ENCODE assay signal across 12 mouse cellular contexts in genomic region chr16:22795497-22795896, GRCm38 (mm10). TPM values are rescaled to one million over a fixed set of nuclear protein-coding genes. Genes with fewer than 3 reads are reported as not detected.
A peak's percentile ranks its signal among the peaks of the same experiment; 100 is the strongest.
DNase-seq lines count a peak whose midpoint lies in the region; ATAC-seq and TF ChIP-seq lines count a peak whose summit lies in the region.
"Had no signal": no experiment of that assay in that cellular context is flagged by ENCODE, and none has a peak within 500 bp of the region (broad histone marks: within the 10 kb centered on the region; RNA-seq: fewer than 3 reads in every experiment).

No protein-coding gene starts in this region.

- no peaks in the 10 kb centered on the region for H3K36me3 ChIP-seq in heart, embryonic 12.5 days
- no peaks in the 10 kb centered on the region for H3K36me3 ChIP-seq in midbrain, embryonic 10.5 days
- no peaks in the 10 kb centered on the region for H3K36me3 ChIP-seq in midbrain, embryonic 15.5 days (replicated peaks)
- H3K36me3 ChIP-seq: G1E; heart, embryonic 13.5 days had no signal

- H3K27me3 ChIP-seq in heart, embryonic 12.5 days (replicated peaks): peaks cover 6% of the 10 kb centered on the region; the same call in 1 of the 2 replicates
- peaks cover 88% of the 10 kb centered on the region for H3K27me3 ChIP-seq in midbrain, embryonic 10.5 days (ENCODE audit: low read depth, poor library complexity, severe bottlenecking)
- peaks cover 32% of the 10 kb centered on the region for H3K27me3 ChIP-seq in midbrain, embryonic 15.5 days (replicated peaks)

- H3K9me3 ChIP-seq in heart, embryonic 12.5 days (replicated peaks): no peaks in the 10 kb centered on the region
- H3K9me3 ChIP-seq in midbrain, embryonic 10.5 days (replicated peaks): no peaks in the 10 kb centered on the region
- H3K9me3 ChIP-seq in midbrain, embryonic 15.5 days: no peaks in the 10 kb centered on the region
- H3K9me3 ChIP-seq: G1E; heart, embryonic 13.5 days had no signal

- 76% methylated on average over 3 of the region's 3 CpGs for WGBS in heart, embryonic 12.5 days
- 65% methylated on average over 3 of the region's 3 CpGs for WGBS in midbrain, embryonic 10.5 days
- WGBS in midbrain, embryonic 15.5 days: 45% methylated on average over 3 of the region's 3 CpGs

- TF ChIP-seq CTCF in cortical plate, adult 2 months (IDR thresholded peaks at IDR 0.05; ENCODE audit: extremely low read depth, insufficient read depth, low read length): peak; percentile 17; the same call in 1 of the 2 replicates

- peaks cover 7% of the 10 kb centered on the region; the same call in 1 of the 2 replicates for H3K4me1 ChIP-seq in heart, embryonic 12.5 days (replicated peaks)
- H3K4me1 ChIP-seq in midbrain, embryonic 10.5 days: peaks cover 37% of the 10 kb centered on the region
- H3K4me1 ChIP-seq in midbrain, embryonic 15.5 days: peaks cover 4% of the 10 kb centered on the region; the same call in 1 of the 2 replicates
- H3K4me1 ChIP-seq in cortical plate, adult 2 months (ENCODE audit: control insufficient read depth, insufficient read depth, low read length): no peaks in the 10 kb centered on the region
- H3K4me1 ChIP-seq: heart, embryonic 13.5 days had no signal

- peak; percentile 7 to 21 for DNase-seq in heart, adult 18-20 months
- DNase-seq in midbrain, embryonic 10.5 days (ENCODE audit: low spot score): peak; percentile 39
- peak; percentile 26 for DNase-seq in retina, postnatal 1 day
- DNase-seq in spleen, adult 18-20 months: no peak

- TF ChIP-seq POLR2A in cortical plate, adult 2 months (IDR thresholded peaks at IDR 0.05; ENCODE audit: extremely low read depth, insufficient read depth, low read length): no peak

- no peak overlapping the region for H3K27ac ChIP-seq in heart, embryonic 12.5 days (ENCODE audit: poor library complexity, severe bottlenecking)
- no peak overlapping the region for H3K27ac ChIP-seq in midbrain, embryonic 10.5 days (replicated peaks)
- H3K27ac ChIP-seq in midbrain, embryonic 15.5 days: no peak overlapping the region
- H3K27ac ChIP-seq in cortical plate, adult 2 months (ENCODE audit: insufficient read depth, low read length): no peak overlapping the region
- H3K27ac ChIP-seq: heart, embryonic 13.5 days had no signal

- H3K4me2 ChIP-seq in heart, embryonic 12.5 days: no peak overlapping the region
- no peak overlapping the region for H3K4me2 ChIP-seq in midbrain, embryonic 15.5 days
- H3K4me2 ChIP-seq: heart, embryonic 13.5 days had no signal

- no peak overlapping the region for H3K9ac ChIP-seq in heart, embryonic 12.5 days
- H3K9ac ChIP-seq in midbrain, embryonic 15.5 days: no peak overlapping the region
- H3K9ac ChIP-seq: heart, embryonic 13.5 days had no signal

- H3K4me3 ChIP-seq in heart, embryonic 12.5 days: no peak overlapping the region
- H3K4me3 ChIP-seq in midbrain, embryonic 10.5 days: no peak overlapping the region
- no peak overlapping the region for H3K4me3 ChIP-seq in midbrain, embryonic 15.5 days
- no peak overlapping the region for H3K4me3 ChIP-seq in cortical plate, adult 2 months (ENCODE audit: insufficient read depth, low read length)
- H3K4me3 ChIP-seq: heart, embryonic 13.5 days had no signal

- no peak for ATAC-seq in heart, embryonic 12.5 days (ENCODE audit: insufficient number of reproducible peaks, low FRiP score)
- no peak for ATAC-seq in midbrain, embryonic 15.5 days (replicated peaks)
- ATAC-seq in megakaryocyte-erythroid progenitor cell, adult 5-6 weeks (replicated peaks; ENCODE audit: low FRiP score, low TSS enrichment, poor library complexity, severe bottlenecking): no peak

RNA-seq across cellular contexts. Expression of gene Crygs, which starts 15.9 kb away (rescaled TPM):
- not detected for total RNA-seq in heart, adult 18-20 months (2021)
- not detected in 2 replicates for polyA plus RNA-seq in heart, embryonic 12.5 days (2016; fragmentation: Nextera tagmentation; extraction: Ambion mirVana)
- polyA plus RNA-seq in midbrain, embryonic 10.5 days (2016; fragmentation: Nextera tagmentation; extraction: Ambion mirVana): 0.16 and 0.22 TPM in 2 replicates
- polyA plus RNA-seq in midbrain, embryonic 15.5 days (2015; fragmentation: Nextera tagmentation; extraction: Ambion mirVana): not detected in 2 replicates
- polyA plus RNA-seq in cortical plate, adult 2 months (2012; rRNA removed): 0.33 TPM in 1 of 2 replicates, not detected in the other
- total RNA-seq in megakaryocyte-erythroid progenitor cell, adult 5-6 weeks (2014; fragmentation: Nextera tagmentation): not detected in 2 replicates
- not detected in 2 replicates for total RNA-seq in megakaryocyte-erythroid progenitor cell, adult 5-6 weeks (2017)
- total RNA-seq: common myeloid progenitor, adult 5-6 weeks; left cerebral cortex, postnatal 36 days had no signal
- polyA plus RNA-seq: G1E; heart, embryonic 13.5 days had no signal

Comparison
In these comparisons a context has a peak if more than half of its experiments do, and no peak if none do; other contexts are left out.
1. DNase-seq: peak in heart, adult 18-20 months (2 of 2), midbrain, embryonic 10.5 days (single experiment) and retina, postnatal 1 day (single experiment); none in spleen, adult 18-20 months (0 of 2).